Mouse (Mus musculus): ENCODE measurements around the gene Nol10. TPM values are rescaled to one million over a fixed set of nuclear protein-coding genes. Genes with fewer than 3 reads are reported as not detected.

The Nol10 gene
- total and polyA plus RNA-seq, 3 experiments, result 21.6 to 128 (median 44.2) TPM

- H3K4me3 ChIP-seq (ENCODE audit: control insufficient read depth in 1 of 2, insufficient read depth in 1 of 2, low read depth in 2 of 2, low read length in 2 of 2), result no peak overlapping the region
- no peaks in the 10 kb centered on the region for H3K27me3 ChIP-seq (ENCODE audit: control insufficient read depth in 1 of 2, insufficient read depth in 2 of 2, low read length in 2 of 2)
- DNase-seq (ENCODE audit: low read depth, low spot score), result peak; percentile 72
- H3K4me1 ChIP-seq (ENCODE audit: control insufficient read depth in 1 of 2, insufficient read depth in 2 of 2, low read length in 2 of 2), result peaks cover 0 to 7% of the 10 kb centered on the region in 2 experiments
- H3K9ac ChIP-seq (ENCODE audit: control insufficient read depth, low read depth, low read length, poor library complexity, severe bottlenecking), result no peak overlapping the region
- H3K36me3 ChIP-seq (ENCODE audit: control insufficient read depth in 1 of 2, insufficient read depth in 2 of 2, low read length in 2 of 2), result peaks cover 13 to 18% of the 10 kb centered on the region in 2 experiments
- no peaks in the 10 kb centered on the region for H3K79me2 ChIP-seq (ENCODE audit: control insufficient read depth, insufficient read depth, low read length, poor library complexity)
- no peaks in the 10 kb centered on the region for H3K9me3 ChIP-seq (replicated peaks; ENCODE audit: insufficient read depth, low read length)
- no peak overlapping the region for H3K27ac ChIP-seq (ENCODE audit: control insufficient read depth, low read depth, low read length)
- 0 out of 2 replicates have a peak, but pooled peaks have one; percentile 11 for TF ChIP-seq TCF12 (IDR thresholded peaks at IDR 0.05; ENCODE audit: low read depth, low read length)
- TF ChIP-seq EP300 (IDR thresholded peaks at IDR 0.05; ENCODE audit: low read depth in 1 of 2, low read length in 2 of 2), result peak in 1 of 2 experiments; percentile 56; a peak in 2 of 4 replicates
- peak; percentile 71 for TF ChIP-seq TAL1 (IDR thresholded peaks at IDR 0.05; ENCODE audit: low read length)
- TF ChIP-seq E2F4 (IDR thresholded peaks at IDR 0.05; ENCODE audit: borderline replicate concordance, low read depth, low read length), result no peak
- TF ChIP-seq GATA1 (IDR thresholded peaks at IDR 0.05; ENCODE audit: low read depth, low read length), result peak; percentile 54; the same call in 1 of the 2 replicates
Measured at GRCm38 (mm10) chr12:17375243-17375642, 27.0 kb downstream of the Nol10 start.

DNA sequence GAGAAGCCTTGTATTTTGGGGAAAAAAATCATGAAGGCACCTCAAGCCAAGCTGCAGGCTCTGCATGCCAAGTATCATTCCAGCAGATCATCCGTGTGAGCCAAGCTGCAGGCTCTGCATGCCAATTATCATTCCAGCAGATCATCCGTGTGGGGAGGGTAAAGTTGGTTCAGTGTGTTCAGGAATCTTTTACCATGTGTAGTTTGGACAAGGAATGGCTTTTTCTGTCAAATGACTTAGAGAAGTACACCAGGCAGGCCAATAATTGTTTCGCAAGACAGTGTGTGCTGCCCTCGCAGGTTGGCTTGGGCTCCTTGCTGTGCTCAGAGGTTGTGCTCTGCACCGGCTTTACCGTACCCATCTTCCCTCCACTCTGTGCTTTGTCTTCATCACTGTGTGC, 28.3 kb downstream of the Nol10 start:
- Histone ChIP-seq H3K36me3 (ENCODE audit: control insufficient read depth in 1 of 2, insufficient read depth in 2 of 2, low read length in 2 of 2) (peaks cover 13 to 16% of the 10 kb centered on the region in 2 experiments), H3K4me3 (ENCODE audit: control insufficient read depth in 1 of 2, insufficient read depth in 1 of 2, low read depth in 2 of 2, low read length in 2 of 2) (no peak overlapping the region), H3K27me3 (ENCODE audit: control insufficient read depth in 1 of 2, insufficient read depth in 2 of 2, low read length in 2 of 2) (no peaks in the 10 kb centered on the region), H3K9ac (ENCODE audit: control insufficient read depth, low read depth, low read length, poor library complexity, severe bottlenecking) (no peak overlapping the region), H3K9me3 (replicated peaks; ENCODE audit: insufficient read depth, low read length) (no peaks in the 10 kb centered on the region), H3K79me2 (ENCODE audit: control insufficient read depth, insufficient read depth, low read length, poor library complexity) (no peaks in the 10 kb centered on the region), H3K27ac (ENCODE audit: control insufficient read depth, low read depth, low read length) (no peak overlapping the region), H3K4me1 (ENCODE audit: control insufficient read depth in 1 of 2, insufficient read depth in 2 of 2, low read length in 2 of 2) (peaks cover 0 to 7% of the 10 kb centered on the region in 2 experiments)
- no peak for DNase-seq (ENCODE audit: low read depth, low spot score)
- TF ChIP-seq SMC3 (IDR thresholded peaks at IDR 0.05; ENCODE audit: low read depth, low read length) (no peak), UBTF (IDR thresholded peaks at IDR 0.05; ENCODE audit: borderline replicate concordance, insufficient read depth, low read depth, low read length) (no peak), GABPA (IDR thresholded peaks at IDR 0.05; ENCODE audit: low read depth, low read length) (no peak), ELF1 (IDR thresholded peaks at IDR 0.05; ENCODE audit: low read depth, low read length) (no peak), ETS1 (IDR thresholded peaks at IDR 0.05; ENCODE audit: low read depth, low read length) (no peak)

DNA sequence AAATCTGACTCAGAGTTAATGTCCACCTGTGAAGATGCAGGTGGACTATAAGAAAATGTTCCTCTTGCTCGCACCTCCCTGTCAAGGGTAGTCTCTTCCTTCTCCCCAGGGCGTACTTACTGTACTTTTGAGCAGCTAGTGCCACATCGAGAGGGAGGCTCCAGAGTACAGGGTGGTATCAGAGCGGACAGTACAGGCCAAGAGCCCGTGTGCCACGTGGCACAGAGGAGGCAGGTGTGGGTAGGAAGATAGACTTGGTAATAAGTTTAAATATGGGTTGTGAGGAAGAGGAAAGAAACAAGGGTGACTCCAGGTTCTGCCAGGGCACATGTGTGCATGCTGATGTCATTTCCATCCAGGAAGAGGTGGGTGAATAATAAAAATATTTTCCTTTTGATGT, 32.7 kb downstream of the Nol10 start:
- no peak overlapping the region for H3K27ac ChIP-seq (ENCODE audit: control insufficient read depth, low read depth, low read length)
- no peaks in the 10 kb centered on the region for H3K9me3 ChIP-seq (replicated peaks; ENCODE audit: insufficient read depth, low read length)
- no peaks in the 10 kb centered on the region for H3K4me1 ChIP-seq (ENCODE audit: control insufficient read depth in 1 of 2, insufficient read depth in 2 of 2, low read length in 2 of 2)
- H3K36me3 ChIP-seq (ENCODE audit: control insufficient read depth in 1 of 2, insufficient read depth in 2 of 2, low read length in 2 of 2), result peaks cover 0 to 9% of the 10 kb centered on the region in 2 experiments; a peak in 3 of 4 replicates
- no peak overlapping the region for H3K4me3 ChIP-seq (ENCODE audit: control insufficient read depth in 1 of 2, insufficient read depth in 1 of 2, low read depth in 2 of 2, low read length in 2 of 2)
- no peaks in the 10 kb centered on the region for H3K79me2 ChIP-seq (ENCODE audit: control insufficient read depth, insufficient read depth, low read length, poor library complexity)
- no peak for DNase-seq (ENCODE audit: low read depth, low spot score)
- no peak overlapping the region for H3K9ac ChIP-seq (ENCODE audit: control insufficient read depth, low read depth, low read length, poor library complexity, severe bottlenecking)
- TF ChIP-seq USF2 (IDR thresholded peaks at IDR 0.05; ENCODE audit: borderline replicate concordance in 1 of 2, insufficient read depth in 1 of 2, low read depth in 1 of 2, low read length in 2 of 2), result no peak
- TF ChIP-seq JUND (IDR thresholded peaks at IDR 0.05; ENCODE audit: low read depth, low read length), result no peak
- no peak for TF ChIP-seq HCFC1 (IDR thresholded peaks at IDR 0.05; ENCODE audit: low read depth, low read length)
- no peak for TF ChIP-seq CTCF (IDR thresholded peaks at IDR 0.05 in 2 of 3, conservative IDR thresholded peaks at IDR 0.05 in 1 of 3; ENCODE audit: control insufficient read depth in 1 of 3, insufficient read depth in 1 of 3, low read depth in 2 of 3, low read length in 3 of 3, poor library complexity in 1 of 3, severe bottlenecking in 1 of 3)
- no peak for TF ChIP-seq MYC (IDR thresholded peaks at IDR 0.05; ENCODE audit: low read depth, low read length)
- TF ChIP-seq UBTF (IDR thresholded peaks at IDR 0.05; ENCODE audit: borderline replicate concordance, insufficient read depth, low read depth, low read length), result no peak
- no peak for TF ChIP-seq GABPA (IDR thresholded peaks at IDR 0.05; ENCODE audit: low read depth, low read length)
- H3K27me3 ChIP-seq (ENCODE audit: control insufficient read depth in 1 of 2, insufficient read depth in 2 of 2, low read length in 2 of 2), result no peaks in the 10 kb centered on the region

Data from MEL (cell line).